ENCODE assay signal across 9 mouse cellular contexts in the genomic region with DNA sequence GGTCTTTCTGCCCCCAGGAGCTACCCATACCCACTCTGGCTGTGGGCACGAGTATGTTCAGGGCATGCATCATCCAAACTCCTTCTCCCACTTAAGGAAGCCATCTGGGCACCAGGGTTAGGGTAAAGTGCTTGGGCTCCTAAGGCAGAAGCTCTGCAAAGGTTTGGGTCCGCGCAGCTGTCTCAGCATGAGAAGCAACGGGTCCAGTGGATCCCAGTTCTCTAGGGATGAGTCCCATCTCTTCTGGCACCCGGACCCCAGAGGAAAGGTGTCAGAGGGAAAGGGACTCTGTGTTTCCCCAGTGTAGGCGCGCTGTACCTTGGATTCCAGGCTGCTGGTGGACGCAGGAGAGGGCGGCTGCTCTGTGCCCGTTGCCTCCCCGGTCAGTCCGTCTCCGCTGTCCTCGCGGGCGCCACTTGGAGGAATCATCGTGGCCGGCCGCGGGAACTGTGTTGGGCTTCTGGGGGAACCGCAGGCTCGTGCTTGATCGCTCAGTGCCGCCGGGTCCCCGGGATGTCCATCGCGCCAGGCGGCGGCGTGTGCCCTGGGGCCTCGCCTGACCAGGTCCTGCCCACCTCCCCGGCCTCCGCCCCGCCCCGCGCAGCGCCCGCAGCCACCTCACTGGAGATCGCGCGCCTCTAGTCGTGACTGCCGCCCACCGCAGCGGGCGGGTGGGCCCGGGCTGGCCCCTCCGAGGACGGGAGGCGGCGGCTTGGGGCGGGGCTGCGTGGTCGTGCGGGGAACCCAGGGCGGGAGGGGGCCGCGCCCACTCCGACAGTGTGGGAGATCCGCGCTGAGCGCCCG. TPM values are rescaled to one million over a fixed set of nuclear protein-coding genes. Genes with fewer than 3 reads are reported as not detected.
DNase-seq lines count a peak whose midpoint lies in the region; ATAC-seq lines count a peak whose summit lies in the region.
"Had no signal": no experiment of that assay in that cellular context is flagged by ENCODE, and none has a peak within 500 bp of the region (broad histone marks: within the 10 kb centered on the region; RNA-seq: fewer than 3 reads in every experiment).

Gene Stac (minus strand): TSS at position 669 of the 804 bp plus-strand sequence.

- peak; percentile 18 for DNase-seq in kidney, postnatal 10 days
- no peak for DNase-seq in kidney, postnatal 25 days
- DNase-seq in adrenal gland, postnatal 36 days: peak; percentile 41 to 45
- peak; percentile 62 for DNase-seq in limb, embryonic 10.5 days (ENCODE audit: low spot score)
- no peak for DNase-seq in thymus, postnatal 25 days

- H3K27ac ChIP-seq in forebrain, embryonic 13.5 days: no peak within 1 kb of the TSS
- peak within 1 kb of the TSS; percentile 75 for H3K27ac ChIP-seq in limb, embryonic 10.5 days
- H3K27ac ChIP-seq in neural tube, embryonic 14.5 days (ENCODE audit: low read depth, low read length): no peak within 1 kb of the TSS

- WGBS in forebrain, embryonic 13.5 days: 4% methylated on average over 33 of the region's 64 CpGs
- WGBS in limb, embryonic 10.5 days: 2% methylated on average over 60 of the region's 64 CpGs
- WGBS in neural tube, embryonic 14.5 days: 2% methylated on average over 51 of the region's 64 CpGs

- H3K4me2 ChIP-seq in forebrain, embryonic 13.5 days: peak within 1 kb of the TSS; percentile 92
- H3K4me2 ChIP-seq in neural tube, embryonic 14.5 days (ENCODE audit: low read depth, low read length): peak within 1 kb of the TSS; percentile 93

- H3K9me3 ChIP-seq in forebrain, embryonic 13.5 days (replicated peaks): no peaks in the 10 kb centered on the region
- no peaks in the 10 kb centered on the region for H3K9me3 ChIP-seq in limb, embryonic 10.5 days (replicated peaks)
- H3K9me3 ChIP-seq in neural tube, embryonic 14.5 days (ENCODE audit: control insufficient read depth, low read length): no peaks in the 10 kb centered on the region

- peaks cover 12% of the 10 kb centered on the region; the same call in 1 of the 2 replicates for H3K4me1 ChIP-seq in forebrain, embryonic 13.5 days
- peaks cover 13% of the 10 kb centered on the region for H3K4me1 ChIP-seq in limb, embryonic 10.5 days
- H3K4me1 ChIP-seq in neural tube, embryonic 14.5 days (ENCODE audit: control insufficient read depth, insufficient read depth, low read length): no peaks in the 10 kb centered on the region

- peak within 1 kb of the TSS; percentile 54 for H3K4me3 ChIP-seq in forebrain, embryonic 13.5 days
- peak within 1 kb of the TSS; percentile 70 for H3K4me3 ChIP-seq in limb, embryonic 10.5 days
- peak within 1 kb of the TSS; percentile 47 for H3K4me3 ChIP-seq in neural tube, embryonic 14.5 days (ENCODE audit: low read depth, low read length)

- no peaks in the 10 kb centered on the region for H3K36me3 ChIP-seq in forebrain, embryonic 13.5 days (ENCODE audit: poor library complexity, severe bottlenecking)
- no peaks in the 10 kb centered on the region for H3K36me3 ChIP-seq in limb, embryonic 10.5 days
- no peaks in the 10 kb centered on the region for H3K36me3 ChIP-seq in neural tube, embryonic 14.5 days (ENCODE audit: control insufficient read depth, insufficient read depth, low read length)

- peak; percentile 89 for ATAC-seq in forebrain, embryonic 13.5 days
- peak; percentile 82 for ATAC-seq in neural tube, embryonic 14.5 days (ENCODE audit: low read depth)
- ATAC-seq in erythroblast, adult 5-6 weeks (replicated peaks; ENCODE audit: low FRiP score, poor library complexity, severe bottlenecking): no peak

- H3K27me3 ChIP-seq in forebrain, embryonic 13.5 days: peaks cover 14% of the 10 kb centered on the region
- peaks cover 44% of the 10 kb centered on the region for H3K27me3 ChIP-seq in limb, embryonic 10.5 days (ENCODE audit: low read depth, poor library complexity, severe bottlenecking)
- H3K27me3 ChIP-seq in neural tube, embryonic 14.5 days (ENCODE audit: control insufficient read depth, insufficient read depth, low read length): no peaks in the 10 kb centered on the region

- peak within 1 kb of the TSS; percentile 63 for H3K9ac ChIP-seq in forebrain, embryonic 13.5 days
- H3K9ac ChIP-seq in neural tube, embryonic 14.5 days (replicated peaks; ENCODE audit: low read depth, low read length): peak within 1 kb of the TSS; percentile 57

RNA-seq across cellular contexts. Expression of gene Stac, which starts in this region (rescaled TPM):
- 1 to 10 TPM; 5.0 to 8.5 TPM for total RNA-seq in adrenal gland, postnatal 36 days (2021)
- 3.1 and 3.4 TPM in 2 replicates for polyA plus RNA-seq in forebrain, embryonic 13.5 days (2015; fragmentation: Nextera tagmentation; extraction: Ambion mirVana)
- 0.59 and 0.99 TPM in 2 replicates for polyA plus RNA-seq in limb, embryonic 10.5 days (2016; fragmentation: Nextera tagmentation; extraction: Ambion mirVana)
- 7.2 and 10.5 TPM in 2 replicates for polyA plus RNA-seq in neural tube, embryonic 14.5 days (2014; fragmentation: Nextera tagmentation; extraction: Ambion mirVana)
- total RNA-seq in erythroblast, adult 5-6 weeks (2015; ENCODE audit: low replicate concordance): not detected in 2 replicates
- not detected in 2 replicates for total RNA-seq in erythroblast, adult 5-6 weeks (2017; ENCODE audit: low replicate concordance)
- total RNA-seq: liver, adult 2 months had no signal

Comparison
In these comparisons a context has a peak if more than half of its experiments do, and no peak if none do; other contexts are left out.
1. RNA of gene Stac (total RNA-seq): 5.0 to 8.5 TPM in adrenal gland, postnatal 36 days; not detected in erythroblast, adult 5-6 weeks; every median in the first group is over 4 times any median in the second.
2. DNase-seq: peak in kidney, postnatal 10 days (single experiment) and adrenal gland, postnatal 36 days (2 of 2); none in kidney, postnatal 25 days (0 of 2) and thymus, postnatal 25 days (single experiment).
3. Peak in DNase-seq, H3K4me3 ChIP-seq and H3K27ac ChIP-seq in limb, embryonic 10.5 days; RNA of the gene not detected or under 1 TPM.
4. Peak in every context shown above with its lines, with median percentiles within 50 percentile points of each other: H3K4me3 ChIP-seq.